Mouse (Mus musculus): ENCODE results near the gene Jak3.
"Not testable (repeated sequence)": the region's sequence is repeated elsewhere in the genome, so short reads cannot be mapped to it uniquely, and the experiment has no call there.

The Jak3 gene

DNA sequence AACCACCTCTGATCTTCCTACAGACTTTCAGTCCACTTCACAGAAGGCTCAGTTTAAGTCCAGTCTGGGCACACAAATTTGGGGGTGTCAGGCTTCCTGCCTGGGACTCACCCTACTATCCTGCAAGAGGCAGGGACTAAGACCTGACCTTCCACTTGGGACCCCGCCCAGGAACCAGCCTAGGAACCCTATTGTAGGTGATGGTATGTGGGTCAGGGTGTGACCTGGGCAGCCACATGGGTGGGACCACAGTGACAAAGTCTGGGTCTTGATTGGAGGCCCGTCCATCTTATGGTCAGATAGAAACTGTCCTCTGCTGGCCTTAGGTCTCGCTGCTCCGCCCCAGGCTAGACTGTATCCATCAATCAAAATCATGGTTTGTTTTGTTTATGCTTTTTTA, 48.3 kb downstream of the Jak3 start:
- DNase-seq (ENCODE audit: low spot score): no peak

DNA sequence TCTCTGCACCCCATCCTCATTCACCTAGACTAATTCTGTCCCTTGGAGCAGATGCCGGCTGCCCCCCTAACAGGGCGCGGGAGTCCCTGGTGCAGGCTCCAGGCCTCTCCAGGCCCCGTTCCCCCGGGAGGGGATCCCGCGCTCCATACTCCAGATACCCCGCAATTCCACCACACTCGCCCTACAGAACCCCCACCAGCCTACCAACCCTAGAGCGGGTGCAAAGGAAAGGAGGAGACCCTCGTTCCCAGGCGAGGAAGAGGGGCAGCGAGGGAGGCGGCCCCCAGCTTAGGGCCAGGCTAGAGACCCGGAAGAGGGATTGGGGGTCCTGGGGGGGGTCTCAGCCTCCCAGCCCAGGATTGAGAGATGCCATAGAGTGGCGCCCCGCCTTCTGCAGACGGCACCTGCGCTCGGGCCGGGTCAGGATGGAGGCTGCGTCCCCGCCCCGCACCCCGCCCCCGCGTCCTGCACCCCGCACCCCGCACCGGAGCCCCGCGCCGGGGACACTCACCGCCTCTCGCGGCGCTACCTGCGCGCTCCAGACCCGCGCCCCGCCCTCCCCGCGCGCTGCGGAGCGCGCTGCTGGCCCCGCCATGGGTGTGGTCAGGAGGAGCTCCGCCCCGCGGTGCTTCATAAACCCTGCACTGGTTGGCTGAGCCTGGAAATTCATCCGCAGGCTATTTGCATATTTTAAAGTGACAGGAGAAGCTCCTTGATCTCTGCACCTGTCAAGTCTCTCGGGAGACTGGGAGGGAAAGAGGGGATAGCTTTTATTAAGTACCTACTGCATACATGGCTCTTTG, 49.2 kb downstream of the Jak3 start, which contains the start of gene Fcho1:
TSS of gene Fcho1 (minus strand) at position 595 of the 803 bp plus-strand sequence.
- peak; percentile 88 for DNase-seq (ENCODE audit: low spot score)

DNA sequence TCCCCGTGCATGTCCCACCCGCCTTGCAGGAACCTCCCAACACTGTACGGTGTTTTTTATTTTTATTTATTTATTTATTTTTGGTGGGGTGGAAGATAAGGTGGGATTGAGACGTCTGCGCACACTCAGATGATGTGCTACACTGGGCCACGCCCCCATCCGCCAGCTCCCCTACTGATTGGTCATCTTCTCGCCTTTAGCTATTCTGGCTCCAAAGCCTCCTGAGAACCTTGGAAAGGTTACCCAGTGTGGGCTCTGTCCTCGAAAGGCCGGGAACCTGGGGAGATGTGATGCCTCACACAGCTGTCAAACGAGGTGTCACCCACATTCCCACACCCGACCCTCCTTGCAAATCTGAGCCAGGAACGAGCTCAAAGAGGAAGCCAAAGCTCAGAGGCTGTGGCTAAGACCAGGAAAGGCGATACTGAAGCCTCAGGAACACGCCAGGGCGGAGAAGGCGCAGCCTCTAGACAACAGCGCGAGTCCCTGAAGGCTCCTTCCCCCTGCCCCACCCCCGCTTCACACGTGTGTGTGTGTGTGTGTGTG, 52.2 kb downstream of the Jak3 start:
- no peak for DNase-seq (ENCODE audit: low spot score)

DNA sequence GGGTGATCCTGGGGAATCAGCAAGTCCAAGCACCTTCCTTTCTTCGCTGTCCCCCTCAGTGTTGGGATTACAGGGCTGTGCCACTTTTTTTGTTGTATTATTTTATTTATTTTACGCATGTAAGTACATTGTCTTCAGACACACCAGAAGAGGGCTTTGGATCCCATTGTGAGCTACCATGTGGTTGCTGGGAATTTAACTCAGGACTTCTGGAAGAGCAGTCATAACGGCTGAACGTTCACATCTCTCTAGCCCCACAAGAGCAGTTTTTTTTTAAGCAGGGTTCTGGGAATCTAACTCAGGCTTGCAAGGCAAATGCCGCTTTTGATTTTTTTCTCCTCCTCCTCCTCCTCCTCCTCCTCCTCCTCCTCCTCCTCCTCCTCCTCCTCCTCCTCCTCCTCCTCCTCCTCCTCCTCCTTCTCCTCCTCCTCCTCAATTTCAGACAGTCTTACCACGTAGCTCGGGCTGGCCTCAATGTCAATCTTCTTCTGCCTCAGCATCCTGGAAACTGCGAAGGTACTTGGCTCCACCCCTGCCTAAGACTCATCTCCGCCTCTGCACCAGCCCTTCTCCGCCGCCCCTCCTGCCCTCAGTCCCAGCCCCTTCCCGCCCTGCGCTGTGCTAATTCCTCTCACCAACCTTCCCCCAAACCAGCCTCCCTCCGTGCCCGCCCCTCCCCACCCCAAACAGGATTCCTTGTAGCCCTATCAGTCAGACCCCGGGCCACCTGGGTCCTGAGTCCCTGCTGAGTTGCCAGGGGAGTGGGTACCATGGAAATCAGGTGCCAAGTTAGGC, 52.9 kb downstream of the Jak3 start:
- peak; percentile 9 for DNase-seq (ENCODE audit: low spot score)

DNA sequence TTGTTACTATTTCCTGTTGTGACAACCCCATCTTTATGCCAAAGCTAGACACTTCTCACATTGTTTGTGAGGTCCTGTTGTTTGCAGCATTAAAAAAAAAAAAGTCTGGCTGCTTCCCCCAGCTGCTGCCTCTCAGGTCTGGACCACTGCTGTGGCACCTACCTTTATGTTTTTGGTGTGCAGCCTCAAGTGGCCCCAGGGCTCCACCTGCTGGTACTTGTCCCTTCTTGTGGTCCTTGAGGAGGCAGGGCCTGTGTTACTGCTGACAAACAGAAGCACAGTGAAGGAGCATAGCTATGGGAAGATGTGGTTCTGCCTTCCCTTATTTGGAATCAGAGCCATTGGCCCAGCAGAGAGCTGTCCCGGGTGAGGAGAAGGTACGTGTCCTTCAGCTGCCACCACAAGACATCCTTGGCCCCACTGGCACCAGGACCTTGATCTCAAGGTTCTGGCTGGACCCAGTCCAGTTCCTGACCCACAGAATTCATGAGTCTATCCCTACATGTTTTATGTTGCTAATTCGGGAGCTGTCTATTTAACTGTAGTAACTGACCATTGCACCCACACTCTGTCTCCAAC, 55.6 kb downstream of the Jak3 start:
- DNase-seq (ENCODE audit: low spot score): peak; percentile 77

DNA sequence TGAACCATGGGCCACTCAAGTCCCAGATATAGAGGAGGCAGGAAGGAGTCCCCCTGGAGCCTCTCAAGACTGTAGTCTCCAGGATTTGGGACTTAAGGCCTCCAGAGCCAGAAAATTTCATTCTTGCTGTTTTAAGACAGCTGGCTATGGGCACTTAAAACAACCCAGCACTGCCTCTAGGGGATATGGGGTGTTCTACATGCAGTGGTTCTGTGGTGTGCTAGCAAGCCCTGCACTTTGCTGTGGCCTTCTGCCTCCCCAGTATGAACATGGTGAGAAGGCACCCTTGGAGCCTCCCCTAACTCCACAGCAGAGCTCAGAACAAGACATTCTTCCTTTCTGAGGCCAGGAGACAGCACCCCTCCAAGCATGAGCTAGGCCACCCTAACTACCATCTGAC, 62.2 kb downstream of the Jak3 start:
- not testable (repeated sequence) for DNase-seq (ENCODE audit: low spot score)

Measured in layer of hippocampus, adult 11-12 months (tissue).